Mouse (Mus musculus) urinary bladder, postnatal 10 days (tissue): ENCODE measurements around the gene Cops2.

Source experiments
- DNase-seq: peaks from one replicate; pipeline ENCODE4 v3.0.0; 2022; ENCODE audit warnings: low spot score

The Cops2 gene

DNA sequence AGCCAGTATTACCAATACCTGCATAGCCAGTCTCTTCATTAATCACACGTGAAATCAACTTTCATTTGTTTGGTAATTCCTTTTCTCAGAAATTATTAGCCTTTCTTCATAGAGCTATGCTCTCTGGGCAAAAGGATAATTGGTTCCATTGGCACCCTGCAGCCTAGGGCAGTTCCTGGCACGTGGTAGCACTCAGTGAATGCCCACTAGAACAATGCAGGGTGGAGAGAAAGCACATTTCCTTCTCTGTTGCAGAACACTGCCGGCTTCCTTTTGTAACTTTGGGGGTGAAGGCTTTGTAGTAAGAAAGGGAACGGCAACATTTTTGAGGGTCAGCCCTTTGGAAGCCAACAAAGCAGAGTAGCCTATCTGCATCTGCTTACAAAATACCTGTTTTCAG lies 32.7 kb downstream of the Cops2 start:
- DNase-seq: no peak

DNA sequence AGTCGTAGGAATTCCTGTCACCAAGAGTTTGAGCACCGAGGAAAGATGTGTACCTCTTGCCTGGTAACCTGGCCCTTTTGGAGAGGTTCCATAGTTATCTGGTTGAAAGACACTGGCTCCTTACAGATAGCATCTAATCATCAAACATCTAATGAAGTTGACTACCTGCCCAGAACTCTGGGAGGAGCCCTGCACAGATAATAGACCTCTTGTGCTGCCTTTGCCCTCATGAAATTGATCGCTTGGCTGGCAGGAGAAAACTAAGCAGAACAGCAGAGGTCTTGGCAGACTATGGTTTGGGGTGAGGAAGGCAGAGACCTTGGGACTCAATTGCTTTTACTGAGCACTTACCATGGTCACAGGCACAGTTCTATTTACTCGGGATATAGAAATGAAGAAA lies 38.5 kb downstream of the Cops2 start:
- DNase-seq: no peak

DNA sequence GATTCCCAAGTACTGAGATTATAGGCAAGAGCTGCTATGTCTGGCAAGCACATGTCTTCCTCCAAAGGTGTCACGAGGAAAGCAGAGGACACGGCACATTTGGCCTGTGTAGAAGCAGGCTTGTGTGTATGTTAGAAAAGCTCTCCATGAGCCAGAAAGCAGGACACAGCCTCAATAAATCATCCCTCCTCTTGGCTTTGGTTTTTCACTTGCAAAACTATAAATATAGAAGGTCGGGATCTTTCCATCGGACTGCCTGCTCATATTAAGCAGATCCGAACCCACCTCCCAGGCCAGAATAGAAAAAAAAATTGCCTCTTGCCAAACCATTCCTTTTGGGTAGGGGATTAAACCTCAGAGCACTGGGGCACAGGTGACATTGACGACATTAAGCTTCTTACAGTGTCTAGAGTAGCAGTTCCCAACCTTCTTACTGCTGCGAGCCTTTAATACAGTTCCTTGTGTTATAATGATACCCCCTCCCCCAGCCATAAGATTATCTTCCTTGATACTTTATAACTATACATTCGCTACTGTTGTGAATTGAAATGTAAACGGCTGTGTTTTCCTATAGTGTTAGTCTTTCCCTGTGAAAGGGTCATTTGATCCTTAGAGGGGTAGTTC lies 44.9 kb downstream of the Cops2 start:
- no peak for DNase-seq

DNA sequence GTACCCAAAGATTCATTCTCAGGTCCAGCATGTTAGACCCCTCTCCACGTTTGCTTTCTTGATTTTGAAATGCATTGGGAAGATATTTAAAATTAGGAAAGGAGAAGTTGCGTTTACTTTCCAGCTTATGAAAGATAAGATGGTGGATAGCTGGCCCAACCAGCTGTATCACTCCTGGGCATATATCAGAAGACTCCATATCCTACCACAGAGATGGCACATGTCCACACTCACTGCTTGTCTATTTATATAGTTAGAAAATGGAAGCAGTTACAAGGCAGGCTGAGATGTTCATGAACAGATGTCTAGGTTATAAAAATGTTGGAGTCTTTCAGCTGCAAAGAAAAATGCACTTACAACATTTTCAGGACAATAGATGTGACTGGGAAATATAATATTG lies 47.6 kb downstream of the Cops2 start:
- DNase-seq: no peak

DNA sequence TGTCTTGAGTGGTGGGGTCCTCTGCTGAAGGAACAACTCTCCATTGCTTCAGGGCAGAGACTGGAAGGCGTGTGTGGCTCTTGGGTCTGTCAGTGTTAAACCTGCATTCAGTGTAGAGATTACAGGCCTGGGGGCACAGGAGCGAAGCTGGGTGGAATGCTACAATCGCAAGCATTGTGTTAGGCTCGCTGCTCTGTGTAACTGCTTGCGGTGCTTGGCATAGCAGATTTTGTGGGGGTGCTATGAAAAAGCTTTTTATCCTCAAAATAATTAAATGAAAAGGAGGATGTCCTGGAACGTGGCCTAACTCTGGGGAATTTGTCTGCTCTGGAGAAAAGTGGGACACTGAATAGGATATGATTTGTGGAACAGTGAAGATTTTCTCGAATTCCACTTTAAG lies 49.4 kb downstream of the Cops2 start:
- DNase-seq: no peak

DNA sequence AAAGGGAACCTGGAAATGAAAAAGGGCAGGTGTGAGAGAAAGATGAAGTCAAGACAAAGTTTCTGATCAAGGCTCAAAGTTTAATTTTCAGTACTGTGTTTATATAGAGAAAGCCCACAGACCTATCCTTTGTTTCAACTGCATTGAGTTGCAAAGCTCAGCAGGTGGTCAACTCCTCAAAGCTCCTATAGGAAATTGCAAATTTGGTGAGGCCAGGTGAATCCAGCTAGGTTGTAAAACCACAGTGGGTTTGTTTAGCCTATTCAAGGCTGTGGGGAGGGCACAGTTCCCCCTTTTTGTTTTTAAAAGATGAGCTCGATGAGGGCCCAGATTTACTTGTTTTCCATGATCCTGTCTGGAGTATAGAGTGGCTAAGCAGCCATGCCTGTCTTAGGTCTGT lies 53.1 kb downstream of the Cops2 start:
- no peak for DNase-seq

DNA sequence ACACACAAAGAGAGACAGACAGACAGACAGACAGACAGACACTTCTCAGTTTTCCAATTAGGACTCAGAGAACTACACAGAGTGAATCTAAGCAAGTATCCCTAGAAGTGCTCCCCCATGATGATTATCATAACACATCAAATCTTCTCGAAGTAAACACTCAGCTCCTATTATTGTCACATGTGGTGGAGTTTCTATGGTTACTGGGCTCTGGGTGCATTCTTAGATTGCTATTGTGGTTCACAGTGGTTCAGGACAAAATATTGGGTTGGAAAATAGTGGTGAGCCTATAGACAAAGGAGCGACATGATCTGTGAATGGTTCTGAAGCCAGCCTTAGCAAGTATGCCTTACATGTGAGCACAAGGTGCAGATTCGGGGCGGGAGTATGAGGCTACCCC lies 57.0 kb downstream of the Cops2 start:
- no peak for DNase-seq

DNA sequence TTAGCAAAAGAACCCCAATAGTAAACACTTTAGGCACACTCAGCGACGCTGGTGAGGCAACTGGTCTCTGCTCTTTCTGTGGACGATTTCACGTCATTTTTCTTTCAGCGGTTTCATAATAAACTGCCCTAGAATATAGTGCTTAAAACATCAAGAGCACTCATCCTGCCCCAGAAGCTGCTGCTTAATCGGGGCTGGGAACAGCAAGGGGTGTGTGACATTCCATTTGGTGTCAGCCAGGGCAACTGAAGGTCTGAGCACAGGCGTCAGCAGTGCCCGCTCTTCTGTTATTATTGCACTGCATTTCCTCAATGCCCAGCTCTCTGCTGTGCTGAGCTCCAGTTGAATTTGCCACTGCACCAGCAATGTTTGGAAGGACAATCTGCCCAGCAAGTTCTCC lies 57.9 kb downstream of the Cops2 start:
- DNase-seq: no peak

DNA sequence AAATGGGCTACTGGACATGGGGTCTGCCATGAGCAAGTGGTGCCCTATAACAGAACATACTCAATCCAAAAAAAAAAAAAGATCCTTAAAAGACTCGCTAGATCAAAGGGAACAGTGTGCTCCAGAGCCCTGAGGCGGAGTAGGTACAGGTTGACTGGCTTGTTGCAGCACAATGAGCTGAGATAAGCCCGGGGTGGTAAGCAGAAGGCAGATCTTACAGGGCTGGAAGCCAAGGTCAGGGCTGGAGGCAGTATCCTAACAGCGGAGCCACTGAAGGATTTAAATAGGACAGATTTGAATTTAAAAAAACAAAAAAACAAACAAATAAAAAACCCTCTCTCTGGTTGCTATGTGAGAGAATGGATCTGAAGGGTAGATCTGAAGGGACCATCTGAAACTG lies 58.5 kb downstream of the Cops2 start:
- no peak for DNase-seq

DNA sequence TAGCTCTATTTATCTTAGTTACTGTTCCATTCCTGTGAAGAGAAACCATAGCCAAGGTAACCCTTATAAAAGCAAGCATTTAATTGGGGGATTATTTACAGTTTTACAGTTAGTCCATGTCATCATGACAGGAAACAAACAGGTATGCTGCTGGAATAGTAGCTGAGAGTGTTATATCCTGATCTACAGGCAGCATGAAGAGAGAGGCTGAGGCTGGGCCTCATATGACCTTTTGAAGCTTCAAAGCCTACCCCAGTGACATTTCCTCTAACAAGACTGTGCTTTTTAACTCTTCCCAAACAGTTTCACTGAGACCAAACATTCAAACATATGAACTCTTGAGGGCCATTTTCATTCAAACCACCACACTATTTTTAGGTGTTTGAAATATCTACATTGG lies 61.1 kb downstream of the Cops2 start:
- DNase-seq: no peak

DNA sequence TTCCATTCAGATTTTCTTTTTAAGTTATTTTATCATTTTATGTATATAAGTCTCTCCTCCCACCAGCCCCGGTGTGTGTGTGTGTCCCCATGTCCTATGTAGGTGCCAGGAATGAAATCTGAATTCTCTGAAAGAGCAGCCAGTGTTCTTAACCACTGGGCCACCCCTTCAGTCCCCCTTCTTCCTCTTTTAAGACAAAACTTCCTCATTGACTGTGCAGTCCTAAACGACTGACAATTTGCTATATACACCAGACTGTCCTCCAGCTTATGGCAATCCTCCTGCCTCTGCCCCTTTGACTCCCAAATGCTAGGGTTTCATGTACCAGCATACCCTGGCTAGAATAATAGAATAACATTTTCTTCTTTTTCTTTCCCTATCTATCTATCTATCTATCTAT lies 63.8 kb downstream of the Cops2 start:
- no peak for DNase-seq

DNA sequence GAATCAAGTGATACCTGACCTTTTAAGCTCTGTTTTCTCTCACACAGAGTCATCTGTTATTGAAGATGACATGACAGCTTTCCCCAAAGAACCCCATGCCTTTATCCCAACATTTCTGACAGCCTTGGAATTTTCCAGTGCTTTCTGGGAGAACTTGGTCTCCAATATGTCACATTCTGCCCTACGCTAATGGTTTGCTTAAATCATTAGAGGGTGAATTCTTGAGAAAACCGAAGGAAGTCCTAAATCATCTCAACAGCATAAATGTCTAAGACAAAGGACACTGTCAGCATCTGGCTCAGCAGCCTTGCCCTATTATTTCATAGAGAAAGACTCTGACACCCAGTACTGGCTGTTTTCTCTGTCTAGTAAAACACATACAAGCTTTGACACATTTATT lies 64.8 kb downstream of the Cops2 start:
- DNase-seq: no peak

DNA sequence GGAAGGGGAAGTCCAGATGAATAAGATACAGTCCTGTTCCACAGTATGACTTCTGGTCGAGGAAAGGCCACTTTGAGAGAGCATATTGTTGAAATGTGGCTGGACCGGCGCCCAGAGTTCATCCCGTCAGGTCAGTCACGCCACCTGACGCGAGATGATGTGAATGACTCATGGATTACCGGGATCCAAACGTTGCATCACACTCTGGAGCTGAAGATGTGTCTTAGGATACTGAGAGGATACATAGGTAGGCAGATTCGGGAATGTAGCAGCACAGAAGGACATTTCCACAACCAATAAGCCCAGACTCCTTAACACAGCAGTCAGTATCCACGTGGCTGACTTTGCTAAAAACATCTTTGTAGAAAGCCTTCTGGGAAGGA lies 66.1 kb downstream of the Cops2 start:
- DNase-seq: no peak

DNA sequence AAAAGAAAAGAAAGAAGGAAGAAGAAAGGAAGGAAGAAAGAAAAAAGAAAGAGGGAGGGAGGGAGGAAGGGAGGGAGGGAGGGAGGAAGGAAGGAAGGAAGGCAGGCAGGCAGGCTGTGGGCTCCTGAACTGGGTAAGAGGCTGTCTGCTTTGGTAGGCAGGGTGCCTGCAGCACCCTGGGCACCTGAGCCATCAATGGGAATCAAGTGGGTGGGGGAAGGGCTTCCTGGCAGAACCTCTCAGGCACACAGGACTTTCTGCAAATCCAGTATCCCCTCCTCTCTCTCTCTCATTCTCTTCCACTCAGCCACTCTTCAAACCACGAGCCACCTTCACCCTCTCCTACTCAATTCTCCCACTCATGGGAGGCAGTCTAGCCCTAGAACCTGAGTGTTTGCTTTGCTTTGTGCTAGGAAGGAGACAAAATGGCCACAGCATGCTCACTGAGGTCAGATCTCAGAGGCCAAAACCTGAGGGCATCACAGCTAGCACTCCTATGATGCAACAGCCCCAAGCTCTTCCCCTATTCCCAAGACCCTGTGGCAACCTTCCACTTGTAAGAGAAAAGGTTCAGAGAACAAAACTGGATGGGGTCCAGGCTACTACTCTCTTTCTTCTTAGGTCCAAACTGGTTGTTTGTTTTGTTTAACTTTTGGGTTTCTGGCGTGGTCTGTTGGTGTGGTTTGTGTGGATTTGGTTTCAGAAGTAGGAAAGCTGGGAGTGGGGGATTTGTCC lies 66.6 kb downstream of the Cops2 start:
- no peak for DNase-seq

DNA sequence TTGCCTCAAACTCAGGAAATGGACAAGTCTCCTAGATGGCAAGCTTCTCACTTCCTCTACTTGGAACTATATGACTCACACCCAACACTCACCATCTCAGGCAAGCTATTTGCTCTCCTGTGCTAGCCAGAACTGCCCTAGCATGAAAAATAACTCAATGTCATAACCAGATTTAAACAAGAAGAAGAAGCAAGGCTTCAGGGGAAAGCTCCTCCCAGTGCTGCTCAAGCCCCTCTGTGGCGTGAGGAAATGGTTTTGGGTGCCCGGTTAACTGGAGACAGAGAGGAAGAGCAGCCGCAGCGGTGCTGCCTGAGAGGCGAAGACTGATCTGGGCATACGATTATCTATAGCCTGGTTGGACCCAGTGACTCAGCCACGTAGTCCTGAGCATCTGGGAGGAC lies 67.5 kb downstream of the Cops2 start:
- no peak for DNase-seq

DNA sequence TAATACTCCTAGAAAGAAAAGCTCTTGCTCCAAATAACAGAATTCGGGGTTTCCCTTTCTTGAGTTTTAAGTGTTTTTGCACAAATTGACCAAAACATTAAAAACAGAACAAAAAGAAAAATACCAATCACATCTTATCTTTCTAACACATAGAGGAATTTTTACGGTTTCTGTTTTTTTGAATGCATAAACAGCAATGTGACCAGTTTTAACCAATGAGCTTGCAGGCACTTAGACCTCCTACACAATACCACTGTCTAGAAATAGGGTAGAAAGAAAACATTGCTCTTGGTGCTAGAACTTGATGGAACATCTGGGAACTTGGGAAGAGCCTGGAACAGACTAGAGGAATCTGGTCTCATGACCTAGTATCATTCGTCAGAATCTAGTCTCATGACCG lies 68.7 kb downstream of the Cops2 start:
- no peak for DNase-seq

DNA sequence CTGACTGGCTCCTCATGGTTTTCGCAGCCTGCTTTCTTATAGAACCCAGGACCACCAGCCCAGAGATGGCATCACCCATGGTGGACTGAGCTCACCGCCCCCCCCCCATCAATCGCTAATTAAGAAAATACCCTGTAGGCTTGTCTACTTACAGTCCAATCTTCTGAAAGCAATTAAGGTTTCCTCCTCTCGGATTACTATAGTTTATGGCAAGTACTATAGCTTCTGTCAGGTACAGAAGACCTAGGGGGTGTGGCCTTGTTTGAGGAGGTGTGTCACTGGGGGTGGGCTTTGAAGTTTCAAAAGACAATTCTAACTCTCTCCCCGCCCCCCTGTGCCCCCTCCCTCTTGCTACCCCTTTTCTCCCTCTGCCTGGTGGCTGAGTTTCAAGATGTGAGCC lies 69.7 kb downstream of the Cops2 start:
- DNase-seq: no peak

DNA sequence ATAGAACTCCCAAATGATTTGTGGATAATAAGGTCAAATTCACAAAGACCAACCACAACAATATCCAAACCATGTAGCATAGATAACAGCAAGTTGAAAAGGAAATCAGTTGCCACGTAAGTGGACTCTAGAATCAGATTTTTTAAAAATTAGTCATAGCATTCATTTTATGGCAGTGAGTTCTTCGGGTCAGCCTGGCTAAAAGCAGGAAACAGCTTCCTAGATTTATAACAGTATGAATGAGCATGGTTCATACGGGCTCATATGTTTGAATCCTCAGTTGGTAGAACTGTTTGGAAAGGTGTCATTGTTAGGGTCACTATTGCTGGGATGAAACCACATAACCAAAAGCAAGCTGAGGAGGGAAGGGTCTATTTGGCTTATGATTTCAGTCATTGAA lies 70.2 kb downstream of the Cops2 start:
- no peak for DNase-seq

DNA sequence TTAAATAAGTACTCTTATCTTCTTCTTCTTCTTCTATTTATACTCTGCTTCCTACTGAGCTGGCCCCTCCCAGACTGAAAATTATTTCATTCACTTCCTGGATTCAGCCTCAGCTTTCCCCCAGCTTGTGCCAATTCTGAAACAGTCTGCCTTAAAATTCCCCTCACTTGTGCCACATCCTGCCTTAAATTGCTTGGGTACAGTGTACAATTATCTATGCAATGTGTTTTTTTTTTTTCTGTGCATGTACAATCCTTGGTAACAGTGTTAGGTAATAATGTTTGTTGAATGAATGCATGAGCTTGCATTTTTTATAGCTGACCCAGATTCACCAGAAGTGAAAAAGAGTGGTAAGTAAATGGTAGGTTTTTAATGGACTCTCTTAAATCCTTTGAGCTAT lies 70.6 kb downstream of the Cops2 start:
- no peak for DNase-seq

DNA sequence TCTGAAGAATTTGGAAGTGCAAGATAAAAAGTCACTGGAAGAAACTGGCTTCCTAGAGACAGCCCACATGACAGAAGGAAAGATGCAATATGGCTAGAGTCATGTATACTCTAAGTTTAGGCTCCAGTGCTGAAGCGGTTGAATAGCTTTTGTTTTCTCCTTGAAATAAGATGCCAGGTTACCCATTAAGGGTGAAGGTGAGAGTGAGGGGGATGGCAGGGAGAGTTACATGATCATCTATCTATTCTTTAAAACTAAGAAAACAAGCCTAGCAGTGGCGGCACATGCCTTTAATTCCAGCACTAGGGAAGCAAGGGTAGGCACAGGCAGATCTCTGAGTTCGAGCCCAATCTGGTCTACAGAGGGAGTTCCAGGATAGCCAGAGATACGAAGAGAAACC lies 73.9 kb downstream of the Cops2 start:
- no peak for DNase-seq

DNA sequence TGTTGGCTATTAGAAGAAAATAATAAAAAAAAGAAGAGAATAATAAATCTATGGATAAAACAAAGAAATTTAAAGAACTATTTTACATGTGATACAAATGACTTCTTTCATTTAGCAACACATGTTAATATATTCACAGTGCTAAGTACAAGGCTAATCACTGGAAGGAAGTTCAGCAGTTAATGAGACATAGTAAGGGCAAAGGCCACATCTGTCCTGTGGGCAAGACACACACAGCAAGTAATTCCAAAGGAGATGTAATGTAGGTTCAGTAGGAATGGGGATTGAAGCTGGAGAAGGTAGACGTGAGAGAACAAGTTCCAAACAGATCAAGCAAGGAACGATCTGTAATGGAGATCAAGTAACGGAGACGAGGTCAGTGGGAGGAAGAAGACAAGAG lies 74.5 kb downstream of the Cops2 start:
- DNase-seq: no peak

DNA sequence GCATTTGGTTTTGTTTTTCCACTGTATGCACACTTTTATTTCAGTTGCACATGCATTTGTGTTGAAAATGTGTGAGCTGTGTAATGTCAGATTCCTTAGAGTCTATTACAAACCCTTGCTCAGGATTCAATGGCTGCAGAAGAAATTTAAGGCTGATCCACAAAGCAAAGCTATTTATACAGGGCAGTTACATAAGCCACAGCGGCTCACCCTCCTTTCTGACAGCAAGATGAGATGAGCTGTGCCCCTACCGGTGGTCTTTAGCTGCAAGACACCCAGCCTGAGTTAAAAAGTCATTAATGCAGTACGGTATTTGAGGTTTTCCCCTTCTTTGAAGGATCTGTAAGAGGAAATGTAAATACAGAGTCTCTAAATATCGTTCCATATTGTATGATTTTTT lies 75.1 kb downstream of the Cops2 start:
- DNase-seq: no peak

DNA sequence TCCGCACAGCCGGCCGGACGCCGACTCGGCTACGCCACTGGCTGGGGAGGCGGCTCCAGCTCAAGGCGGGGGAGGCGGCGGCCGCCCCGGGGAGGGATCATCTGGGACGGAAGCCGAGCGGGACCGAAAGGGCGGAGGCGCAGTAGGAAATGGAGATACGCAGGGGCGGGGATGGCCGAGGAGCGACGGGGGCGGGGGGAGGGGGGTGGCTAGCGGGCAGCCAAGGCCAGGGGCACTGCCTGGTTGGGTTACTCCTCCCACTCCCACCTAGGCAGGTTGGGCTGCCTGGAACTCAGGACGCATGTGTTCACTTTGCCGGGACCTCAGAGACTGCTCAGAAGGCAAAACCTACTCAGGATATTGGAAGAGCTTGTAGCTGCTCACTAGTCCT lies 76.2 kb downstream of the Cops2 start, which contains the start of gene Secisbp2l:
Secisbp2l (minus strand) TSS at position 152 of the 391 bp plus-strand sequence.
- DNase-seq: peak; percentile 87
